Mouse (Mus musculus): Measurements from ENCODE around the gene Nme4. TPM values are rescaled to one million over a fixed set of nuclear protein-coding genes. Genes with fewer than 3 reads are reported as not detected.

Nme4 gene
- polyA plus RNA-seq, 1 experiment from 2014 or later, result 111 TPM

- ATAC-seq (ENCODE audit: insufficient number of reproducible peaks, low FRiP score, low TSS enrichment, low read depth) (no peak), DNase-seq (ENCODE audit: low spot score) (no peak)
- Histone ChIP-seq H3K27me3 (ENCODE audit: control insufficient read depth, insufficient read depth, low read length) (no peaks in the 10 kb centered on the region), H3K4me1 (ENCODE audit: control insufficient read depth, insufficient read depth, low read length) (no peaks in the 10 kb centered on the region), H3K9ac (ENCODE audit: low read length) (no peak overlapping the region), H3K27ac (replicated peaks; ENCODE audit: low read depth, low read length) (no peak overlapping the region), H3K4me3 (ENCODE audit: low read depth, low read length) (no peak overlapping the region), H3K9me3 (ENCODE audit: control insufficient read depth, low read length) (no peaks in the 10 kb centered on the region), H3K36me3 (ENCODE audit: control insufficient read depth, insufficient read depth, low read length) (peaks cover 2% of the 10 kb centered on the region; the same call in 1 of the 2 replicates), H3K4me2 (ENCODE audit: low read depth, severe bottlenecking) (no peak overlapping the region)
- 90% methylated on average over 18 of the region's 18 CpGs for WGBS
Observed at GRCm38 (mm10) chr17:26131856-26132853, 36.8 kb upstream of the Nme4 start.

GRCm38 (mm10) chr17:26131062-26131732 is 35.8 kb upstream of the Nme4 start:
- H3K36me3 ChIP-seq (ENCODE audit: control insufficient read depth, insufficient read depth, low read length), result peaks cover 5% of the 10 kb centered on the region; the same call in 1 of the 2 replicates
- no peak for DNase-seq (ENCODE audit: low spot score)
- no peak overlapping the region for H3K4me3 ChIP-seq (ENCODE audit: low read depth, low read length)
- H3K9me3 ChIP-seq (ENCODE audit: control insufficient read depth, low read length), result no peaks in the 10 kb centered on the region
- H3K4me1 ChIP-seq (ENCODE audit: control insufficient read depth, insufficient read depth, low read length), result no peaks in the 10 kb centered on the region
- H3K4me2 ChIP-seq (ENCODE audit: low read depth, severe bottlenecking), result no peak overlapping the region
- ATAC-seq (ENCODE audit: insufficient number of reproducible peaks, low FRiP score, low TSS enrichment, low read depth), result no peak
- no peak overlapping the region for H3K9ac ChIP-seq (ENCODE audit: low read length)
- H3K27ac ChIP-seq (replicated peaks; ENCODE audit: low read depth, low read length), result no peak overlapping the region
- H3K27me3 ChIP-seq (ENCODE audit: control insufficient read depth, insufficient read depth, low read length), result no peaks in the 10 kb centered on the region
- 88% methylated on average over 18 of the region's 18 CpGs for WGBS

DNA sequence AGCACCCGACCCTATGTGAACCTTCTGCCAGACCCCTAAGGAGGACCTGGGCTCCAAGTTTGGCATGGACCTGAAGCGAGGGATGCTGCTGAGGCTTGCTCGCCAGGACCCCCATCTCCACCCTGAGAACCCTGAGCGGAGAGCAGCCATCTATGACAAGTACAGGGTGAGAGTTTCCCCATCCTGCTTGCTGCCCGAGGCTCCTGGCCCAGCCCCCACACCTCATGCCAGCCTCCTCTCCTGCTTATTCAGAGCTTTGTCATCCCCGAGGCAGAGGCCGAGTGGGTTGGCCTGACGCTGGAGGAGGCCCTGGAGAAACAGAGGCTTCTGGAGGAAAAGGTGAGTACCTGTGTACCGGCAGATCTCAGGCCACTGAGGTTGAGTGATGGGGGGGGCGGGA is 29.8 kb upstream of the Nme4 start:
- no peak for ATAC-seq (ENCODE audit: insufficient number of reproducible peaks, low FRiP score, low TSS enrichment, low read depth)
- DNase-seq (ENCODE audit: low spot score), result no peak
- Histone ChIP-seq H3K36me3 (ENCODE audit: control insufficient read depth, insufficient read depth, low read length) (peaks cover 2% of the 10 kb centered on the region; the same call in 1 of the 2 replicates), H3K9me3 (ENCODE audit: control insufficient read depth, low read length) (no peaks in the 10 kb centered on the region), H3K9ac (ENCODE audit: low read length) (no peak overlapping the region), H3K4me1 (ENCODE audit: control insufficient read depth, insufficient read depth, low read length) (peaks cover 13% of the 10 kb centered on the region), H3K27me3 (ENCODE audit: control insufficient read depth, insufficient read depth, low read length) (no peaks in the 10 kb centered on the region), H3K4me3 (ENCODE audit: low read depth, low read length) (no peak overlapping the region), H3K27ac (replicated peaks; ENCODE audit: low read depth, low read length) (no peak overlapping the region), H3K4me2 (ENCODE audit: low read depth, severe bottlenecking) (no peak overlapping the region)
- 92% methylated on average over 10 of the region's 10 CpGs for WGBS

DNA sequence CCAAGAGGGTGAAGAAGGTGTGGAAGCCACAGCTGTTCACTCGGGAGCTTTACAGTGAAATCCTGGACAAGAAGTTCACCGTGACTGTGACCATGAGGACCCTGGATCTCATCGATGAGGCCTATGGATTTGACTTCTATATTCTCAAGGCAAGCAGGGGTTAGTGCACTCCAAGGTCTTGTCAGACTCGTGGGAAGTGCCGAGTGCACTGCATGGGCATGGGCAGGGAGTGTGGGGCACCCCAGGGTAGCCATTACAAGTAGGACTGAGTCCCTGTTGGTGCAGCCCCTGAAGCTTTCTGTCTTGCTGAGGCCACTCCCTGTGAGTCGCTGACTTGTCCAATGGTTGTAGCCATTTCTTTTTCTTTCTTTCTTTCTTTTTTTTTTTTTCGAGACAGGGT is 29.2 kb upstream of the Nme4 start:
- Histone ChIP-seq H3K27ac (replicated peaks; ENCODE audit: low read depth, low read length) (no peak overlapping the region), H3K36me3 (ENCODE audit: control insufficient read depth, insufficient read depth, low read length) (peaks cover 2% of the 10 kb centered on the region; the same call in 1 of the 2 replicates), H3K9me3 (ENCODE audit: control insufficient read depth, low read length) (no peaks in the 10 kb centered on the region), H3K4me3 (ENCODE audit: low read depth, low read length) (peak overlapping the region; percentile 79), H3K27me3 (ENCODE audit: control insufficient read depth, insufficient read depth, low read length) (no peaks in the 10 kb centered on the region), H3K4me2 (ENCODE audit: low read depth, severe bottlenecking) (peak overlapping the region; percentile 57), H3K4me1 (ENCODE audit: control insufficient read depth, insufficient read depth, low read length) (peaks cover 13% of the 10 kb centered on the region), H3K9ac (ENCODE audit: low read length) (no peak overlapping the region)
- no peak for ATAC-seq (ENCODE audit: insufficient number of reproducible peaks, low FRiP score, low TSS enrichment, low read depth)
- DNase-seq (ENCODE audit: low spot score), result no peak
- 91% methylated on average over 7 of the region's 7 CpGs for WGBS

GRCm38 (mm10) chr17:26123267-26123684 is 27.9 kb upstream of the Nme4 start, which contains the start of gene Mrpl28:
TSS of gene Mrpl28 (plus strand) at chr17:26123500.
- Histone ChIP-seq H3K4me3 (ENCODE audit: low read depth, low read length) (peak within 1 kb of the TSS; percentile 79), H3K27me3 (ENCODE audit: control insufficient read depth, insufficient read depth, low read length) (0 out of 2 replicates have a peak, but pooled peaks cover 1% of the 10 kb centered on the region), H3K4me2 (ENCODE audit: low read depth, severe bottlenecking) (peak within 1 kb of the TSS; percentile 57), H3K9me3 (ENCODE audit: control insufficient read depth, low read length) (no peaks in the 10 kb centered on the region), H3K27ac (replicated peaks; ENCODE audit: low read depth, low read length) (no peak within 1 kb of the TSS), H3K36me3 (ENCODE audit: control insufficient read depth, insufficient read depth, low read length) (peaks cover 2% of the 10 kb centered on the region; the same call in 1 of the 2 replicates), H3K9ac (ENCODE audit: low read length) (peak within 1 kb of the TSS; percentile 64), H3K4me1 (ENCODE audit: control insufficient read depth, insufficient read depth, low read length) (peaks cover 13% of the 10 kb centered on the region)
- ATAC-seq (ENCODE audit: insufficient number of reproducible peaks, low FRiP score, low TSS enrichment, low read depth) (peak; percentile 80), DNase-seq (ENCODE audit: low spot score) (peak; percentile 96)
- WGBS, result under 1% methylated on average over 32 of the region's 32 CpGs

- no peak for ATAC-seq (ENCODE audit: insufficient number of reproducible peaks, low FRiP score, low TSS enrichment, low read depth)
- Histone ChIP-seq H3K27ac (replicated peaks; ENCODE audit: low read depth, low read length) (no peak overlapping the region), H3K9me3 (ENCODE audit: control insufficient read depth, low read length) (no peaks in the 10 kb centered on the region), H3K27me3 (ENCODE audit: control insufficient read depth, insufficient read depth, low read length) (peaks cover 3% of the 10 kb centered on the region; the same call in 1 of the 2 replicates), H3K9ac (ENCODE audit: low read length) (no peak overlapping the region), H3K36me3 (ENCODE audit: control insufficient read depth, insufficient read depth, low read length) (peaks cover 2% of the 10 kb centered on the region; the same call in 1 of the 2 replicates), H3K4me1 (ENCODE audit: control insufficient read depth, insufficient read depth, low read length) (peaks cover 13% of the 10 kb centered on the region), H3K4me2 (ENCODE audit: low read depth, severe bottlenecking) (no peak overlapping the region), H3K4me3 (ENCODE audit: low read depth, low read length) (no peak overlapping the region)
- no peak for DNase-seq (ENCODE audit: low spot score)
- 63% methylated on average over 5 of the region's 5 CpGs for WGBS
Observed at GRCm38 (mm10) chr17:26122431-26123140, 27.2 kb upstream of the Nme4 start.

GRCm38 (mm10) chr17:26119766-26120710 is 24.6 kb upstream of the Nme4 start:
- WGBS, result 50% methylated on average over 33 of the region's 33 CpGs
- H3K9me3 ChIP-seq (ENCODE audit: control insufficient read depth, low read length), result no peaks in the 10 kb centered on the region

More at GRCm38 (mm10) chr17:26119766-26120710, 24.6 kb upstream of the Nme4 start:
- peak; percentile 80 for DNase-seq (ENCODE audit: low spot score)
- no peak overlapping the region for H3K9ac ChIP-seq (ENCODE audit: low read length)
- no peaks in the 10 kb centered on the region; the same call in 1 of the 2 replicates for H3K36me3 ChIP-seq (ENCODE audit: control insufficient read depth, insufficient read depth, low read length)
- 0 out of 2 replicates have a peak, but pooled peaks have one; percentile 40 for ATAC-seq (ENCODE audit: insufficient number of reproducible peaks, low FRiP score, low TSS enrichment, low read depth)
- H3K27me3 ChIP-seq (ENCODE audit: control insufficient read depth, insufficient read depth, low read length), result peaks cover 15% of the 10 kb centered on the region
- H3K4me3 ChIP-seq (ENCODE audit: low read depth, low read length), result no peak overlapping the region
- H3K4me2 ChIP-seq (ENCODE audit: low read depth, severe bottlenecking), result no peak overlapping the region
- H3K4me1 ChIP-seq (ENCODE audit: control insufficient read depth, insufficient read depth, low read length), result peaks cover 12% of the 10 kb centered on the region
- no peak overlapping the region for H3K27ac ChIP-seq (replicated peaks; ENCODE audit: low read depth, low read length)
